Mouse (Mus musculus) neural tube, embryonic 15.5 days (tissue): Measurements from ENCODE around the gene Trp53. TPM values are rescaled to one million over a fixed set of nuclear protein-coding genes. Genes with fewer than 3 reads are reported as not detected.

ENCODE experiments used
- ATAC-seq: fragments of 200-750 bp; cut with Nextera tagmentation; 2 replicates; pipeline ENCODE4 v1.8.0; 2017; ENCODE audit warnings: mild to moderate bottlenecking, moderate TSS enrichment, moderate library complexity; ENCODE audit not compliant: low FRiP score
- H3K27ac ChIP-seq: fragments of 300-500 bp; sonication (generic); replicated peaks from 2 replicates; pipeline ENCODE4 v1.5.1; 2015; ENCODE audit warnings: mild to moderate bottlenecking, inconsistent platforms
- H3K27me3 ChIP-seq: fragments of 300-500 bp; sonication (generic); replicated peaks from 2 replicates; pipeline ENCODE4 v1.6.1; 2015; ENCODE audit warnings: inconsistent platforms
- H3K36me3 ChIP-seq: fragments of 300-500 bp; sonication (generic); 2 replicates; pipeline ENCODE4 v1.6.1; 2015; ENCODE audit warnings: inconsistent platforms
- H3K4me1 ChIP-seq: fragments of 300-500 bp; sonication (generic); 2 replicates; pipeline ENCODE4 v1.6.1; 2015; ENCODE audit warnings: inconsistent platforms
- H3K4me2 ChIP-seq: fragments of 300-500 bp; sonication (generic); 2 replicates; pipeline ENCODE4 v1.6.1; 2015; ENCODE audit warnings: inconsistent platforms, mild to moderate bottlenecking, moderate library complexity
- H3K4me3 ChIP-seq: fragments of 300-500 bp; sonication (generic); replicated peaks from 2 replicates; pipeline ENCODE4 v1.5.1; 2015; ENCODE audit warnings: mild to moderate bottlenecking, inconsistent platforms
- H3K9ac ChIP-seq: fragments of 300-500 bp; sonication (generic); replicated peaks from 2 replicates; pipeline ENCODE4 v1.6.1; 2015; ENCODE audit warnings: mild to moderate bottlenecking, inconsistent platforms
- H3K9me3 ChIP-seq: fragments of 300-500 bp; sonication (generic); replicated peaks from 2 replicates; pipeline ENCODE4 v1.6.1; 2016; ENCODE audit warnings: inconsistent platforms
- WGBS: fragments of 180-500 bp; shearing (Covaris S2); methylation state at CpG from one replicate; pipeline ENCODE4 v1.1.7; 2015; ENCODE audit warnings: mixed read lengths; 5-methylcytosine and 5-hydroxymethylcytosine counted together
- polyA plus RNA-seq: library from polyadenylated mRNA; unstranded; fragments of >200 nt; fragmentation: Nextera tagmentation; extraction: Ambion mirVana; gene quantifications from 2 replicates; pipeline ENCODE4 v1.2.1, GENCODE M21; 2015

Gene Trp53
- polyA plus RNA-seq, 1 experiment from 2014 or later, result 51.8 TPM

GRCm38 (mm10) chr11:69552622-69553340 lies 27.4 kb upstream of the Trp53 start:
- 11% methylated on average over 14 of the region's 14 CpGs for WGBS
- no peaks in the 10 kb centered on the region for H3K9me3 ChIP-seq
- peak; percentile 73 for ATAC-seq
- H3K36me3 ChIP-seq, result peaks cover 2% of the 10 kb centered on the region
- peak overlapping the region; percentile 85 for H3K27ac ChIP-seq
- peak overlapping the region; percentile 23; the same call in 1 of the 2 replicates for H3K9ac ChIP-seq
- peaks cover 73% of the 10 kb centered on the region for H3K4me1 ChIP-seq
- H3K4me3 ChIP-seq, result peak overlapping the region; percentile 16; the same call in 1 of the 2 replicates
- peak overlapping the region; percentile 49 for H3K4me2 ChIP-seq
- H3K27me3 ChIP-seq, result no peaks in the 10 kb centered on the region

GRCm38 (mm10) chr11:69553341-69553721 lies 26.8 kb upstream of the Trp53 start:
- H3K9ac ChIP-seq, result peak overlapping the region; percentile 23; the same call in 1 of the 2 replicates
- H3K9me3 ChIP-seq, result no peaks in the 10 kb centered on the region
- H3K36me3 ChIP-seq, result peaks cover 2% of the 10 kb centered on the region
- H3K4me1 ChIP-seq, result peaks cover 73% of the 10 kb centered on the region
- no peak; the same call in 1 of the 2 replicates for ATAC-seq
- H3K27me3 ChIP-seq, result no peaks in the 10 kb centered on the region
- WGBS, result 0% methylated on average over 2 of the region's 2 CpGs
- H3K27ac ChIP-seq, result peak overlapping the region; percentile 85
- H3K4me2 ChIP-seq, result peak overlapping the region; percentile 49
- H3K4me3 ChIP-seq, result peak overlapping the region; percentile 16; the same call in 1 of the 2 replicates

DNA sequence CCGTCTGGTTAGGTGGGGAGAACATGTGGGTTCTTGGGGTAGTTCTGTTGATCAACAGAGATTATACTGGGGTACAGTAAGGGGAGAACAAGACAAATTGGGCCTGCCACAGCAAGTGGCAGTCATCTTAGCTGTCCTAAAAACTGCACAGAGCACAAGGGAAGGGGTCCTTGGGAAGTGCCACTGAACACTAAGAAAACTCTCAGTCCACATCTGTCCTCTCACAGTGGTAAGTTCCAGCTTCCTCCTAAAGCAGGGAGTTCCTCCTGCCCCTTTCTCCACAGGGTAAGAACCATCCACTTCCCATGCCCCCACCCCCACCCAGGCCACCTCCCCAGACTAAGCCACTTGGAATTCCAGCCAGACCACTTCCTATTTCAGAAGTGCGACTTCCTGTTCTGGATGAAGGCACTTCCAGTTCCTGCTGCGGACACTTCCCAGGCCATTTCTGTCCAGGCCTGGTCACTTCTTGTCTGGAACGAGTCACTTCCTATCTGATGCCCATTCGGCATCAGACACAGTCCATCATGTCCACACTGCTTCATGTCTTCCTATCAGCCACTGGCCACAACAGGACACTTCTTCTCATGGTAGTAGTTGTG lies 25.5 kb upstream of the Trp53 start:
- no peak overlapping the region for H3K4me2 ChIP-seq
- H3K9ac ChIP-seq, result no peak overlapping the region
- no peaks in the 10 kb centered on the region for H3K9me3 ChIP-seq
- no peak overlapping the region for H3K4me3 ChIP-seq
- ATAC-seq, result no peak
- no peaks in the 10 kb centered on the region for H3K27me3 ChIP-seq
- WGBS, result 87% methylated on average over 5 of the region's 5 CpGs
- peaks cover 2% of the 10 kb centered on the region for H3K36me3 ChIP-seq
- peak overlapping the region; percentile 33 for H3K27ac ChIP-seq
- H3K4me1 ChIP-seq, result peaks cover 73% of the 10 kb centered on the region

- Histone ChIP-seq H3K4me3 (peak overlapping the region; percentile 69), H3K36me3 (peaks cover 10% of the 10 kb centered on the region), H3K4me1 (peaks cover 82% of the 10 kb centered on the region), H3K27me3 (no peaks in the 10 kb centered on the region), H3K4me2 (peak overlapping the region; percentile 75), H3K9ac (peak overlapping the region; percentile 54), H3K27ac (peak overlapping the region; percentile 64), H3K9me3 (no peaks in the 10 kb centered on the region)
- ATAC-seq, result peak; percentile 21; the same call in 1 of the 2 replicates
- 18% methylated on average over 14 of the region's 14 CpGs for WGBS
Measured at GRCm38 (mm10) chr11:69557381-69557958, 22.7 kb upstream of the Trp53 start.

- Histone ChIP-seq H3K36me3 (peaks cover 18% of the 10 kb centered on the region), H3K9me3 (no peaks in the 10 kb centered on the region), H3K9ac (peak overlapping the region; percentile 93), H3K4me1 (peaks cover 69% of the 10 kb centered on the region), H3K27ac (peak overlapping the region; percentile 84; the same call in 1 of the 2 replicates), H3K27me3 (no peaks in the 10 kb centered on the region), H3K4me3 (peak overlapping the region; percentile 69), H3K4me2 (peak overlapping the region; percentile 75)
- WGBS, result 33% methylated on average over 6 of the region's 6 CpGs
- ATAC-seq, result no peak
Measured at GRCm38 (mm10) chr11:69558756-69559155, 21.4 kb upstream of the Trp53 start.

- Histone ChIP-seq H3K4me1 (peaks cover 66% of the 10 kb centered on the region), H3K9ac (peak overlapping the region; percentile 93), H3K27me3 (no peaks in the 10 kb centered on the region), H3K27ac (peak overlapping the region; percentile 84), H3K36me3 (peaks cover 18% of the 10 kb centered on the region), H3K4me2 (peak overlapping the region; percentile 75), H3K4me3 (peak overlapping the region; percentile 69), H3K9me3 (no peaks in the 10 kb centered on the region)
- 16% methylated on average over 5 of the region's 5 CpGs for WGBS
- ATAC-seq, result no peak
Measured at GRCm38 (mm10) chr11:69559183-69559582, 21.0 kb upstream of the Trp53 start.

DNA sequence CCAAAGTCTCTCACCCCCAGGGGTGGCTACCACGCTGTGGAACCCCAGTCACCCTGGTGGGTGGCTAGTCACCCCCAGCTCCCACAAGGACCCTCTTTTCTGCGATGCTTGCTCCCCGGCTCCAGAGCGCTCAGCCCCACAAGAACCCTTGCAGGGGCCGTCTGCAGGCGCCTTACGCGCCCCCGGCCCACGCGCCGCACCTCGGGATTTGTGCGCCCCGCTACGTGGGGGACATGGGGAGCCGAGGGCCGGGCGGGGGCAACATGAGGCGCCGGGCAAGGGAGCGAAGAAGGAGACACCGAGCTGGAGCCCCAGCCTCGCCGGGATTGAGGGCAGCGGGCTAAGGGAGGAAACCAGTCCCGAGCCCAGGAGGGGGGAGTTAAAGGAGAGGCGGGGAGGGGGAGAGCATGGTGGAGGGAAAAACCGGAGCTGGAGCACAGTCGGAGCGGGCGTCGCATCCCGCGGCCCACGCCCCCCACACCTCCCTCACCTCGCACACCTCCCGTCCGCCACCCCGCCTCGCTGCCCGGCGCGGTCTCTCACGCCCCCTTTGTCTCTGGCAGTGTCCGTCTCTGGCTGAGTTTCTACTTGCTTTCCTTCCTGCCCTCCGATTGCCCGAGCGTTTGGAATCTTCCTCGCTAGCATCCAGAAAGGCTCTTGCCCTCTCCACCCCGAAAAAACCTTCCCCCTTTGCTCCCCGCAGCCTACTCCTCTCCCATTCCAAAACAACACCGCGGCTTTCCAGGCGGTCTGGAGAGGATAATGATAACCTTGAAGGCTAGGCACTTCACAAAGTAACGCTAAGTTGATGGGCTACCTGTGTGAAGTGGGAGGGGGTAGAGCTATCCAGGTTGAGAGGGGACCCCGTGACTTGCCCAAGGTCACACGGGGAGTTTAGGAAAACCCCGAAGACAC lies 20.1 kb upstream of the Trp53 start, which contains the start of gene Efnb3:
Gene Efnb3, minus strand, starts transcription at position 355 of the 915 bp plus-strand sequence.
- 2% methylated on average over 46 of the region's 59 CpGs for WGBS
- Histone ChIP-seq H3K36me3 (peaks cover 18% of the 10 kb centered on the region), H3K27ac (peak within 1 kb of the TSS; percentile 84), H3K27me3 (no peaks in the 10 kb centered on the region), H3K4me1 (peaks cover 57% of the 10 kb centered on the region), H3K9me3 (no peaks in the 10 kb centered on the region), H3K4me2 (peak within 1 kb of the TSS; percentile 75), H3K9ac (peak within 1 kb of the TSS; percentile 93), H3K4me3 (peak within 1 kb of the TSS; percentile 69)
- peak; percentile 75 for ATAC-seq

DNA sequence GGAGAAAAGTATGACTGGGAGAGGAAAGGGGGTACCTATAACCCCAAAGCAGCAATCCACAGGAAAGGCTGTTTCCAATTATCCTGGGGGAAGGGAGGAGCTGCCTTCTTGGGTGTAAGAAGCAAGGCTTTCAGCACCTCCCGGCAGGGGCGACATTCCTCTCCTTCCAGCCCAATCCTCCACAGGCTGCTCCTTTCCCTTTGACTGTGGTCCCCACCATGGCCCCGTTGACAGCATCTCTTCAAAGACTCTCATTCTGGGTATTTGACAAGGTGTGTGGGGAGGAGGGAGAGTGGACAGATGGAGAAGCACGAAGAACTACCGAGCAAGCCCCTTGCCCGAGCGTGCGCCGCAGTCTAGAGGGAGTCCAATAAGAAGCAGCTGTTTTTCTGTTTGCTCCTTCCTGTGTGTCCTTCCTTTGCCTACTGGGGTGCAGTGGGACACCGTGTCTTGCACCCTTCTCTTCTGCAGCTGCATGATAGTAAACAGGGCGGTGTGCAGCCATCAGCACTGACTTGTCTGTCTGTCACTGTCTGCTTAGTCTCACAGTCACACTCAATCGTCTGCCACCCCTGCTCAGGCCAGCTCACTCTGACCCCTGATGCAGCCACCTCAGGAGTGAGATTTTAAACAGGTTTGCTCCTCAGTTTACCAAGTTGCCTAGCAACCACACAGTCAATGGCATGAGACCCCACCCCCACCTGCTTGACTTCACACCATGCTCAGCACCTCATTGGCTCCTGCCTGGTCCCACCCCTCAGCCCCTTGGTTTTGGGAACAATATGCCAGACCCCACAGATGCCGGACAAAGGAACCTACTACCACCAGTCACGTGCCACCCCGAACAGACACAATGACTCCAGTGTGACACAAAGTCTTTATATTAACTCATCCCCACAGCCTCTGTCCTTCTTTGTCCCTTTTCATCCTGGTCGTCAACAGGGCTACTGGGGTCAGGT lies 19.0 kb upstream of the Trp53 start:
- peak overlapping the region; percentile 93 for H3K9ac ChIP-seq
- H3K36me3 ChIP-seq, result peaks cover 20% of the 10 kb centered on the region
- H3K4me3 ChIP-seq, result peak overlapping the region; percentile 69
- peaks cover 55% of the 10 kb centered on the region for H3K4me1 ChIP-seq
- ATAC-seq, result 0 out of 2 replicates have a peak, but pooled peaks have one; percentile 34
- H3K4me2 ChIP-seq, result peak overlapping the region; percentile 75
- H3K27ac ChIP-seq, result peak overlapping the region; percentile 84; the same call in 1 of the 2 replicates
- H3K27me3 ChIP-seq, result no peaks in the 10 kb centered on the region
- no peaks in the 10 kb centered on the region for H3K9me3 ChIP-seq
- 15% methylated on average over 16 of the region's 16 CpGs for WGBS

- Histone ChIP-seq H3K27me3 (no peaks in the 10 kb centered on the region), H3K4me3 (no peak overlapping the region), H3K27ac (no peak overlapping the region), H3K9ac (no peak overlapping the region), H3K4me1 (peaks cover 33% of the 10 kb centered on the region), H3K36me3 (peaks cover 20% of the 10 kb centered on the region), H3K4me2 (no peak overlapping the region), H3K9me3 (no peaks in the 10 kb centered on the region)
- no peak for ATAC-seq
- 92% methylated on average over 13 of the region's 13 CpGs for WGBS
Measured at GRCm38 (mm10) chr11:69563373-69563772, 16.8 kb upstream of the Trp53 start.

- no peaks in the 10 kb centered on the region for H3K27me3 ChIP-seq
- ATAC-seq, result no peak
- no peak overlapping the region for H3K4me2 ChIP-seq
- peaks cover 22% of the 10 kb centered on the region for H3K4me1 ChIP-seq
- 45% methylated on average over 3 of the region's 3 CpGs for WGBS
- H3K27ac ChIP-seq, result no peak overlapping the region
- H3K36me3 ChIP-seq, result peaks cover 20% of the 10 kb centered on the region
- no peak overlapping the region for H3K9ac ChIP-seq
- H3K4me3 ChIP-seq, result no peak overlapping the region
- H3K9me3 ChIP-seq, result no peaks in the 10 kb centered on the region
Measured at GRCm38 (mm10) chr11:69564391-69564790, 15.8 kb upstream of the Trp53 start.
